Mouse (Mus musculus) CD4-positive, CD25-positive, alpha-beta regulatory T cell, adult 2 months (primary cell): ENCODE data around the gene Cabp1.

Source experiments
- DNase-seq: peaks from one replicate; pipeline ENCODE4 v3.0.0-alpha.2; 2012; ENCODE audit warnings: low read depth, low spot score

Cabp1 gene

DNA sequence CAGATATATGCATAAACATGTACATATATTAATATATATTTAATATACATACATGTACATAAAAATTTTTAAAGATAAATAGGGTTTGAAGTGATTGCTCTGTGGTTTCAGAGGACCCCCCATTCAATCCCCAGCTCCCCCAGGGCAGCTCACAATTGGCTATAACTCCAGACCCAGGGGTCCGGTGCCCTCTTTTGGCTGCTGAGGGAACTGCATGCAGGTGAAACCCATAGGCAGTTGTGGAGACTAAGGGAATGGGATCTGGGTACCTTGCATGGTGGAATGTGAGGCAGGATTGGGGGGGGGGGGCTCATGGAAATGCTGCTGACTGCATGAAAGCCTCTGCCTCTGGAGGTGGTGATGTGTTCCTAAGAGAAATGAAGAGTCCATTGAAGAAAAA lies 16.2 kb upstream of the Cabp1 start:
- peak; percentile 69 for DNase-seq

DNA sequence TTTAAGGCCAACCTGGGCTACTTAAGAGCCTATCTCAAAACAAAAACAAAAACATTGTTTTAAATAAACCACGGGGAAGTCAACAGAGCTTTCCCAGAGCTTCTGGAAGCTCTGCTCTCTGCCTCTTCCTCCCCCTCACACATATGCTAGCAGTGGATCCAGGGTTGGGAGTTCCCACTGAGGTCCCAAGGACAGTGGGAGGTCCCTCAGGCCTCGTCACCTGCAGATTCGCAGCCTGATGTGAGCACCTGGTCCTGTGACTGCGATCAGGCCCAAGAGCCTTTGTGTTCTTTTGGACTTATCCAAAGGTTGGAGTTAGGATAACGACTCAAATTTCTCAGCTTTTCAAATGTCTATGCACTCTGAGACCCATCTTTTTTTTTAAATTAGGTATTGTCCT lies 14.4 kb upstream of the Cabp1 start:
- DNase-seq: no peak

DNA sequence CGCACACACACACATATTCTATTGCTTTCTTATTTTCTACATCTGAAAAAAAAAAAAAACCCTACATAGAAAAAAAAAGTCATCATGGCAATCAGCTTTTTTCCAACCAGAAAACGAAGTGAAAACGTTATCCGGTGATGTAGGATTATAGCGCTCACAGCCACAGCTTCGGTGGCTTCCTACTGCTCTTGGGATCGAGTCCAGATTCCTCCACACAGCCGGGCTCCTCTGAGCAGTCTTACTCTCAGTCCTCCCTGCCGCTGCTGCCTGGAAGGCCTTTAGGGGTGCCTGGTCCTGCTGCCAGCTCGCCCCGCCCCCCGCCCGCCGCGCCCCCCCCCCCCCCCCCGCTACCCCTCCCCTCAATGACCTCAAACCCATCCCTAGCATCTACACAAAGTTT lies 13.7 kb upstream of the Cabp1 start:
- DNase-seq: no peak

DNA sequence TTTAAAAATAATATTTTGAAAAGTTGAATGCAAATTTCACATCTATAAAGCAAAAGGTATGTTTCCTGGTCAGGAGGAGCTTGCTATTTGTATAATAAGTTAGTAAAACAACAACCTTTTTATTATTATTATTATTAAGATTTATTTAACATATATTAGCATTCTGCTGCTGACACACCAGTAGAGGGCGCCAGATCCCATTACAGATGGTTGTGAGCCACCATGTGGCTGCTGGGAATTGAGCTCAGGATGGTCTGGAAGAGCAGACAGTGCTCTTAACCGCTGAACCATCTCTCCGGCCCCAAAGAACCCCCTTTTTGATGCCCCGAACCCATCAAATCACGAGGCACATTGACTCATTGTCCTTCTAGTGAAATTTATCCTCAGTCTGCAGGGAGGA lies 13.1 kb upstream of the Cabp1 start:
- no peak for DNase-seq

DNA sequence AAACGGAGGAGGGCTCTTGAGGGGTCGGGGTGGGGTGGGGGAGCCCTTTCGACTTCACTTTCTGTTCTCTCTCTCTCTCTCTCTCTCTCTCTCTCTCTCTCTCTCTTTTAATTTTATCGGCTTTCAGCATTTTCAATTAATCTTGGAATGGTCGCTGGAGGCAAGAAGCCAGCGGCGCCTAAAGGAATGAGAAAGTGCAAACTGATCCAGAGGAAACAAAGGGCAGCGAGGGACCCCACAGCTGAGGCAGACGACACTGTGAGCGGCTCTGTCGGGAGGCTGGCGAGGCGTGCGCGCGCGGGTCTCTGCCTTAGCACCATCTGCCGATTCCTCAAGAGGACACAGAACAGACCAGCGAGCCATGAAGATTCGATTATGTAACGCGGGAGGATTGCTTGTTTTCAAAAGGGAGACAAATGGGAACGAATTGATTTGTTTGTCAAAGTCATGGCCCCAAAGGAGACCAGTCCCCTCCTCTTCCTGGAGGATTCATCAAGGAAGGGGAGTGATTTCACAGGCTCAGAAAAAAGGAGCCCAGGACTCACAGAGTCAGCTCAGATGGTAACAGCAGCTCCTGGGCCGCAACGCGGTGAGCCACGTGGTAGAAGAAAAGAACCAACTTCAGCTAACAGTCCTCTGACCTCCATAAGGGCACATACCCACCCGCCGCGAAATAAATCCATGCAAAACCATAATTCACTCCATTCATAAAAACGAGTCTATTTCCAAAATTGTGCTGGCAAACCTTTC lies 10.6 kb upstream of the Cabp1 start:
- DNase-seq: peak; percentile 42

DNA sequence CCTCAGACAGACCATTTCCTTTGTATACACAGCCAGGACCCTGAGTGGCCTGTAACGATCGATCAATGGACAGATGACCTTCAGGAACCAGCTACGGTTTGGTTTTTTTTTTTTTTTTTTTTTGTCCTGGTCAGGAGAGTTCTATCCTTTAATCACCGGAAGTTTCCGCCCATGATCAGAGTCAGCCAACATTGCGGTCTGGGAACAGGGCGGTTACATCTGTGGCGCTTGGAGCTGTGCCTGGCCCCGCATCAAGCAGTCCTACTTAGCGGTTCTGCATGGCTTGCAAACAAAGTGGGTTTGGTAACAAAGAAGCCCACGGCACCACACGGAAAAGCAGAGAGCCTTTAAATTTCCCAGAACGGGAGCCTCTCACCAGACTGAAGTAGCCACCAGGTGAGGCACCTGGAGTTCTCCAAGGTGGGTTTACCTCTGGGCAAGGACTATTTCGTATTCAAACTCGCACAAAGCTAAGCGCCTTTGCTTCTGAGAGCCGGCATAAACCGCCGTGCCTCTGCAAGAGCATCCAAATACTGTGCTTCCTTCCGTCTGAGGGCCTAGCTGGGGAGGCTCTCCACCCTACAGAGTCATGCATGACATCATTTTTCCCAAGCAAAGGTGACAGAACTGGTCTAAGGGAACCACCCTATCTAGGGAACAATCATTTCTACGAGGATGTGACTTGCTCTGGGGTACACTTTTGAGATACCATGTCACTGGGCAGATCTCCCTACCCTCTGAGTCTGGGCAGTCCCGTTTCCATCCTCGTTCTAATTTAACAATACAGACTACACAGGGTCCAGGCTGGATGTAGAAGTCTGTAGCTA lies 9.8 kb upstream of the Cabp1 start:
- peak; percentile 28 for DNase-seq

DNA sequence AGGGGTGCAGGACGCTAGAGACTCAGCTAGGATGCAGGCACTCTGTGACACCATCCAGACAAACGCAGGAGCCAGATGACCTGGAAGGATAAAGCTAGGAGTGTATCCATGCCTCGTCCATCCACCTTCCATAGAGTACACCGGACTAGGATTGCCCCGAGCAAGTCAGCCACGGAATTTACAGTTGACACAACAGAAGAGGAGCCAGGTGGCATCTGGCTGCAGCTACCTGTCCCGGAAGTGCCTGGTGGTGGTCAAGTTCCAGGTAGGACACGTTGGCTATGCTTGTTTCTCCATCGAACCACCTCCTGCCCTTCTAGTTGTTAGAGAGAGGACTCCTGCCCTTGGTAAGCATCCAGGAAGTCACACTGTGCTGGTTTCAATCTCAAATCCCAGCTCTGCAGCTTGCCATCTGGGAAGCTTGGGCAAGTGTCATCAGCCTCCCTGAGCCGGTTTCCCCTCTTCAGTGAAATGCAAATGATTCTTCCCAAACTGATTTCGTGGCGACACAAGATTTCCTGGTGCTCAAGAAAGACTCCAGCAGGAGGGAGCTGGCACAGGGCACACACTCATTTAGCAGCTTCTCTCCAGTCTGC lies 543 bp upstream of the Cabp1 start:
- DNase-seq: no peak

DNA sequence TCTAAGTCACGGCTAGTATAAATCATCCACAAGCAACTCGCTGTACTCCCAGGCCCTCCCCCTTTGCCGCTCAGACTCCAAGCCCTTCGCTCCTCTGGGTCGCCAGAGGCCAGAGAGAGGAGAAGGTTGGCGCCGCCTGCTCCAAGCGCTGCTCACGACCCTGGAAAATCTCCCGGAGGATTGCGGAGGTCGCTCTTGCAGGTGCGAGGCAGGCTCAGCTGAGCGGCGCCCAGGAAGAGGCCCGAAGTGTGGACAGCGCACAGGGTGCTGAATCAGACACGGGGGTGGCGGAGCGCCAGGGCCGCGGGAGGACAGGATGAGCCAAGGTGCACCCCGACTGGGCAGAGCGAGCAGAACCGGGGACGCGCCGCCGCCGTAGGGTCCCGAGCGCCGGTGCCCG lies 955 bp downstream of the Cabp1 start:
- peak; percentile 73 for DNase-seq

DNA sequence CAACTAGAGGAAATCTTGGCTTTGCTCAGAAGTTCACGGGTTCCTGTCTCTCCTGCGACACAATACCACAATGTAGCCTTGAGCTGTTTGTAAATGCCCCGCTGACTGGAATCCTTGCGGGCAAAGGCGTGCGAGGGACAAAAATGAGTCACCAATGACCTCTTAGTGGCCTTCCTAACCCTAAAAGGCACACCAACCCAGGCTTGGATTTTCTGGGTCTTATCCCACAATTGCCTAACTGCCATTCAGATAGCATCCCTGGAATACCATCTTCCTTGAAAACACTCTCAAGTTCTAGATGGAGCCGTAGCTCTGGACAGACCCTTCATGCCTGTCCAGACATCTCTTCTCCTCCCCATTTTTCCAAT lies 1.4 kb downstream of the Cabp1 start:
- no peak for DNase-seq

DNA sequence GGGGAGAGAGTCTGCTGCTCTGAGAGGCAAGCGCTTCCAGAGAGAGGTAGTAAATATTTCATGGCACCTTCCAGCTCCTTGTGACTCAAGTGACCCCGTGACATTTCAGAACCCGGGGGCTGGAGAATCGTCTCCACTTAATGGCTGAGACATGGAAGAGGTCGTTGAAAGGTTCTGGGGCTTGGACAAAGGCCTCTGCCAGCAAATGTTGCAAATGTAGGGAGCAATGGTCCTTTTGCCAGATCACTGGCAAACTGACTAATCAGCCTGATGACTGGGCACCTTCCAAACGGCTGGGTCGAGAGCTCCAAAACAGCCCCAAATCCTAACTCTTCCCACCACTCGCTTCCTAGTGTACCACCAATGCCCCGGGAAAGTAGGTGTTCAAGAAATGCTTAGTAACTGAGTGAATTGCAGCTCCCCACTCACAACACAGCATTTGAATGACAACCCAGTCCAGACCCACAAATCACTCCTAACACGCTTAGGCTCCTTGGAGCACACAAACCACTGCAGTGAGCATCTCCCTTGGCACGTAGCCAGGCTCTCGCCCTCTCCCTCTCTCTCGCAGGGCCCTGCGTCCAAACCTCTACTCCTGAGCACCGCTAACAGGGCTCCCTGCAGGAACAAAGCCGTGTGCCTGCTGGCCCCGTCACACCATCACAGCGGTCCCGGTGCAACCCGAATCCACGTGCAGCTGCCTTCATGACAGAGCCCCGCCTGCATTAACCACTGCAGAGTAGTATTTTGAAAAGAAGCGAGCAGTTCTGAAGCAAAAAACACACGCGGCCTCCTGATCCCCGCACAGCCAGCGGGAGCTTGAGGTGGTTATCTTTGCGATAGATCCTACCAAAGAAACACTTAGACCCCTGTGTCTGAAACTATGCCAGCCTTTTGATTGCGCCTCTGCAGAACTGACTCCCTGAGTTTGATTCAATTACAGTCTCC lies 2.0 kb downstream of the Cabp1 start:
- peak; percentile 22 for DNase-seq

DNA sequence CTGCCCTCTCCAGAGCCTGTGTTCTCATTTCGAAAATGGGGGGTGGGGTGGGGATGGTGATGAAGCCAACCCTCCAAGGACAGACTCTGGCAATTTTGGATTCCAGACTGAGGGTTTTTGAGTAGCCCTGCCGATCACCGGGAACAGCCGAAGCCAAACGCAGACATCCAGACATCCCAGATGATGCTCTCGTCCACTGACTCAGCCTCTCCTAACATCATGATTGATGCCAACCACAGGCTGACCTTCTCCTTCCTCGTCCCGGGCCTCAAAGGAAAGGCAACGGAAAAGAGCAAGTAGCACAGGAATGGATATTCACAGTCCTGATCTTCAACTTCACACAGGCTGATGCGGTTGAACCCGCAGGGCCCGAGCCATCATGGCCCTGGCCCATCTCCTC lies 4.1 kb downstream of the Cabp1 start:
- no peak for DNase-seq

DNA sequence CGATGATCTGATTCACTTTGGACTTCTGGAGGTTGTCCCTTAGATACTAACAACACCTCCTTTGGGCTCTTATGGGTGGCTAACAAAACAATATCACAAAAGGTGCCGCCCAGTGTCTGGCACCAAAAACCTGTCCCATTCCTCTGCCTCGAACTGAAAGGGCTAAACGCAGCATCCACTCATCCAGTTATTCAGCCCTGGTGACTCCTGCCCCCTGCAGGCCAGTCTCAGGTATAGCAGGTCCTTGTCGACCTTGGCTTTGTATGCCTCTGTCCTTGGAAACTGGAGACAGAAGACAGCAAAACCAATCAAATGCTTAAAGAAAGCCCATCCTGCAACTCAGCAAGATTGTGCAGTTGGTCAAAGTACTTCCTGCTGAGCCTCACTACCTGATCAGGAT lies 5.4 kb downstream of the Cabp1 start:
- peak; percentile 79 for DNase-seq

DNA sequence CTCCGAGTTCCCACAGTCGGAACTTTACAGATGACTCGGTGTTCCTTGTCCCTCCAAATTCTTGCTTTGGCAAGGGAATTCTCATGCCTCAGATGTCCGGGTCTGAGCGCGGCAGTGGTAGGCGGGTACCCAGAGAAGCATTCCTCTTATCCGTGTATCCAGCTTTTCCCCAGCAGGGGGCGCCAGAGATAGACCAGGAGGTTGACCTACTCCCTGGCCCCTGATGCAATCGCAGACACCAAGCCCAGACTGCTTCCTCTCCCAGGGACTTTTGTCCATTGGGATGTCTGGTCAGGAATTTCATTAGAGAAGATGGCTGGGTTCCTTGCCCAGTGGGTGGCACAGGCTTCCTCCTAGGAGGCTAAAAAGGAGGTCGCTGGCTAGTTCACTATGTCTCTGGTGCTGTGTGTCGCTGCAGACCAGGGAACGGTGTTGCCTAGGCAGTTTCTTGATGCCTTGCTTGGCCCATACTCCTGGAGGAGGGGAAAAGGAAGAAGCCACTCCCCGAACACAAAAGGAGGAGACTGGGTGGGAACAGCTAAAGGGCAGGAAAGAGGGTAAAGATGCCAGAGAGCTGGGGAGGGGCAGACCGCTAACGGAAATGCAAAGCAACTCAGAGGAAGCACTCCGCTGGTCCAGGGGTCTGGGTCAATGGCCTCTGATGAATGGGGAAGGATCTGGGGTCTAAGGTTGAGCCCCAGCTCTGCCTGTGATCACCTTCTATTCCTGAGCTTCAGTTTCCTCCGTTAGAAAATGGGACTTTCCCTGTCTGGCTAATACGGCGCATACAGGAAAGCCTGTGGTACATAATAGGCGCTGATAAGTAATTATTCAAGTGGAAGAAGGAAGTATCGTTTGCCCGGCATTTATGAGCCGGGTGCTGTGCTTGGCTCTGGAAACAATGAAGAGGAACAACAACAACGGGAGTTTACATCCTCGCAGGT lies 6.7 kb downstream of the Cabp1 start:
- DNase-seq: peak; percentile 91

DNA sequence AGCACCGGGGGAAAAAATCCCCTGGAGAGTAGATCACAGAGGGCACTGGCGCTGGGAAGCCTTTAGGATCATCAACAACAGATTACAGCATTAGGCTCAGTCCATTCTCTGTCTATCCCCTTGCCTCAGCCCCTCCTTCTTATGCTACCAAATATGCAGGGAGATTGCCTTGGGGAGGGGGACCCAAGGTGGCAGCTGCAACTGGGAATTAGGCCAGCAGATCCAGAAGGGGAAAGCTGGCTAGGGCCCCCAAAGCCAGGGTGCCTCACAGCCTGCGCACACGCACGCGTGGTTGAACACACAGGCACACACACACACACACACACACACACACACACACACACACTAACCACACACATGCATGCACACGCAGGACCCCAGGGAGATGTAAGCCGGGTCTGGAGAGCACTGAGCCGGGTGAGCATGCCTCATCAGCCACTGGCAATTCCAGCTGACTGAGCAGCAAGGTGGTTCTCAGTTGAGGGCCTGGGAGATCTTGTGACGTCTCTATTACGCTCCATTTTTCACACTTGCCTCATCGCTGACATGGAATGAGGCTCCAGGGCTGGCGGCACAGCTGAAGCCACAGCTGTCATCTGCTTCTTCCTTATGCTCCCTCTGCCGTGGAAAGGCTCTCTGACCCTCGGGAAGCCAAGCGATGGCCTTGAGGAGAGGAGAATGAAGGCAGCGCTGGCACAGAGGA lies 7.7 kb downstream of the Cabp1 start:
- peak; percentile 33 for DNase-seq

DNA sequence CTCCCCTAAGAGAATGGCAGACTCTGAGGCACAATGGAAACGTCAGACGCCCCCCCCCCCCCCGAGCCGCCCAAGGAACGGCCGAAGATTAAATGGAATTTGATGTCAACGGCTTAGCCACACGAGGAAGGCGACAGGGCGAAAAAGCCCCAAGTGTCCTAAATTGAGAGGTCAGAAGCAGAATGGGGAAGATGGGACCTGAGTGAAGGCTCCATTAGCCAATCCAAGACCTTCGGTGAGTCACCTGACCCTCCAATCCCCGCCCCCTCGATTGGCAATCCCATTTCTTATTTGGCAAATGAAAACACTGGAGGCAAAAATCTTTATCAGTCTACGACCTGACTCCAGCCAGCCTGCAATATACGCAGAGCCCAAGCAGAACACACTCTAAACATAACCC lies 9.5 kb downstream of the Cabp1 start:
- DNase-seq: no peak

DNA sequence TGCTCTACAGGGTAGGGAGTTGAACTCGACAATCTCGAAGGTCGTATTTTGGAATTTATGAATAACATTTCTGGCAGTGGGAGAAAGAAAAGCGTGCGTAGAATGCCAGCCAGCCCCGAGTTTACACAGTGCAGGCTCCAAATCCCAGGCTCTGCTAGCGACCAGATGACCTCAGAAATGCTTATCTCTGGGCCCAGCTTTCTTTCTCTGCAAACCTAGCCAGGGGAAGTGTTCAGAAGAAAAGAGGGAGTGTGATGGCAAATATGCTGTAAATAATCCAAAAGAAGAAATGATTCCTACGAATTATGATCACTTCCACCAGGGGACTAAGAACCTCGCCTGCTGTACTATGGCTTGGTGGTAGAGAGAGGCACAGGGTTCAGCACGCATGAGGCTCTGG lies 10.7 kb downstream of the Cabp1 start:
- DNase-seq: no peak

DNA sequence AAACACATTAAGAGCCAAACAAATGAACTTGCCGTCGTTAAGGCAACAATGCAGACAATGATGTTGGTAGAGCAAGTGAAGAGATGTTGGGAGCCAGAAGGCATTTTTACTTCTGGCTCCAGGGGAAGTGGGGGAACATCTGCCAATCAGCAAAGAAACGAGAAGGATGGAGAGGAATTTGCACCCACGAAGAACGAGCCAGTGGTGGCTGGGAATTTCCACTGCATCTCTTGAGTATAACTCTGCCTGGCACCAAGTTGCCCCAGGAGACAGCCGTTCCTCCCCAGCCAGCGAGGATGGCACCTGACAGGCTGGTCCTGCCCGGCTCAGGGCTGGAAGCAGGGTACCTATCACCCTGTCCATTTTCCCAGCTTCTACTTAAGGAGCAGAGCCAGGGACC lies 11.3 kb downstream of the Cabp1 start:
- DNase-seq: no peak

DNA sequence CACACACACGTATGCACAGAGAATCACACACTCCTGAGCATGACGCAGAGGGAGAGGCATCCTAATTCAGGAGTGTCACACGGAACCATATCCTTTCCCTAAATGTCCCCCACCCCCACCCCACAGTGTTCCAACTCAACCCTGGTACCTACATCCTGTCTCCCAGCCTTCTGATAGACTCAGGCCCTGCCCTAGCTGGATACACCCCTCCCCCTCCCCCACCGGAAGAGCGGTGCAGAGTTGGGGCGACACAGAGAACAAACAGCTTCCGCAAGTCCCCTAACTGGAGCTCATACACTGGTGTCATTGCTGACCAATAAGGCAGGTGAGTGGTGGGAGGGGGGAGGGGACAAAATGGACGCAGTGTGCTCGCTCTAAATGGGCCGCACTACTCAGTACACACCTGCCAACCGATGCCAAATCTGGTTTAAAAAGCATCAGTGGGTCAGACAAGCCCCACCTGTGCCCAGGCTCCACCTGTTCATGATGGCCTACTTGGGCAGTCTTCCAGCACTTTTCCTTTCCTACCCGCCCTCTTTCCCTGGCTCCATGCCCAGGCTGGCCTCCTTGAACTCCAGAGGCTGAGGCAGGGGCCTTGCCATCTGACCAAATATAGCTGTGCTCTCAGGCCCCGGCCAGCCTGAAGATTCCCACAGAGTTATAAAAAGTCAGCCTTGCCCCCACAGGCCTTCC lies 12.8 kb downstream of the Cabp1 start:
- DNase-seq: peak; percentile 63

DNA sequence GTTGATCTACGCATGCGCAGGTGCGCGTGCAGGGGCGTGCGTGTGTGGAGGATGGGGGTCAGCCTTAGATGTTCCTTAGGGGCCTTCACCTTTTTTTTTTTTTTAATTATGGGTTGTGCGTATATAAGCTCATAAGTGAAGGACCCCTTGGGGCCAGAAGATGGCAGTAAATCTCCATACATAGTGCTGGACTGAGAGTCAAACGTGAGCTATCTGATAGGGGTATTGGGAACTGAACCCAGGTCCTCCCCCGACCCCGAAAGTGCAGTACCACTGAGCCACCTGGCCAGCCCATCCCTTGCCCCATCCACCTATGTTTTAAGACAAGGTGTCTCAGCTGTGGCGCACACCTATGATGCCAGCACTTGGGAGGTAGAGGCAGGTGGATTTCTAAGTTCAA lies 14.6 kb downstream of the Cabp1 start:
- no peak for DNase-seq
